Mouse (Mus musculus) cerebellum, adult 11-12 months (tissue): Measurements from ENCODE around the gene Plekhg1.

Experiments used
- DNase-seq: peaks from one replicate; pipeline ENCODE4 v3.0.0; 2022

The Plekhg1 gene

GRCm38 (mm10) chr10:3831597-3832351 lies 91.6 kb downstream of the Plekhg1 start:
- DNase-seq: no peak

GRCm38 (mm10) chr10:3834060-3834459 lies 93.9 kb downstream of the Plekhg1 start:
- DNase-seq: no peak

GRCm38 (mm10) chr10:3834678-3835077 lies 94.5 kb downstream of the Plekhg1 start:
- no peak for DNase-seq

- no peak for DNase-seq
These were observed 95.5 kb downstream of the Plekhg1 start for GRCm38 (mm10) chr10:3835616-3836015.

GRCm38 (mm10) chr10:3839748-3840432 lies 99.7 kb downstream of the Plekhg1 start:
- DNase-seq: no peak

- DNase-seq: no peak
These were observed 104.3 kb downstream of the Plekhg1 start for GRCm38 (mm10) chr10:3844430-3844829.

- DNase-seq: no peak
These were observed 106.9 kb downstream of the Plekhg1 start for GRCm38 (mm10) chr10:3847021-3847420.

GRCm38 (mm10) chr10:3851461-3851860 lies 111.3 kb downstream of the Plekhg1 start:
- no peak for DNase-seq

GRCm38 (mm10) chr10:3852733-3853132 lies 112.6 kb downstream of the Plekhg1 start:
- DNase-seq: no peak

GRCm38 (mm10) chr10:3857912-3858311 lies 117.7 kb downstream of the Plekhg1 start:
- DNase-seq: no peak

GRCm38 (mm10) chr10:3858437-3858836 lies 118.3 kb downstream of the Plekhg1 start:
- no peak for DNase-seq

GRCm38 (mm10) chr10:3858961-3859714 lies 119.0 kb downstream of the Plekhg1 start:
- DNase-seq: no peak

GRCm38 (mm10) chr10:3863411-3864195 lies 123.4 kb downstream of the Plekhg1 start:
- no peak for DNase-seq

GRCm38 (mm10) chr10:3864196-3864540 lies 124.0 kb downstream of the Plekhg1 start:
- no peak for DNase-seq

GRCm38 (mm10) chr10:3867298-3867697 lies 127.1 kb downstream of the Plekhg1 start:
- DNase-seq: no peak

GRCm38 (mm10) chr10:3870828-3871227 lies 130.7 kb downstream of the Plekhg1 start:
- no peak for DNase-seq

- DNase-seq: no peak
These were observed 133.3 kb downstream of the Plekhg1 start for GRCm38 (mm10) chr10:3873467-3873866.

GRCm38 (mm10) chr10:3877852-3878535 lies 137.8 kb downstream of the Plekhg1 start:
- DNase-seq: no peak

GRCm38 (mm10) chr10:3881179-3881578 lies 141.0 kb downstream of the Plekhg1 start:
- no peak for DNase-seq

- no peak for DNase-seq
These were observed 148.3 kb downstream of the Plekhg1 start for GRCm38 (mm10) chr10:3888510-3888909.

GRCm38 (mm10) chr10:3891381-3892263 lies 151.5 kb downstream of the Plekhg1 start:
- DNase-seq: no peak
